Mouse (Mus musculus) cortical plate, adult 2 months (tissue): ENCODE measurements around the gene Unc5cl.

Experiments used
- CTCF ChIP-seq: fragments of 200-500 bp; IDR thresholded peaks from 2 replicates; pipeline ENCODE4 v1.5.1; 2011; ENCODE audit warnings: mild to moderate bottlenecking, control low read depth, low read length; ENCODE audit not compliant: insufficient read depth; ENCODE audit errors: extremely low read depth
- POLR2A ChIP-seq: fragments of 200-500 bp; IDR thresholded peaks from 2 replicates; pipeline ENCODE4 v1.6.1; 2011; ENCODE audit warnings: mild to moderate bottlenecking, low read length, control low read depth; ENCODE audit not compliant: insufficient read depth; ENCODE audit errors: extremely low read depth

DNA sequence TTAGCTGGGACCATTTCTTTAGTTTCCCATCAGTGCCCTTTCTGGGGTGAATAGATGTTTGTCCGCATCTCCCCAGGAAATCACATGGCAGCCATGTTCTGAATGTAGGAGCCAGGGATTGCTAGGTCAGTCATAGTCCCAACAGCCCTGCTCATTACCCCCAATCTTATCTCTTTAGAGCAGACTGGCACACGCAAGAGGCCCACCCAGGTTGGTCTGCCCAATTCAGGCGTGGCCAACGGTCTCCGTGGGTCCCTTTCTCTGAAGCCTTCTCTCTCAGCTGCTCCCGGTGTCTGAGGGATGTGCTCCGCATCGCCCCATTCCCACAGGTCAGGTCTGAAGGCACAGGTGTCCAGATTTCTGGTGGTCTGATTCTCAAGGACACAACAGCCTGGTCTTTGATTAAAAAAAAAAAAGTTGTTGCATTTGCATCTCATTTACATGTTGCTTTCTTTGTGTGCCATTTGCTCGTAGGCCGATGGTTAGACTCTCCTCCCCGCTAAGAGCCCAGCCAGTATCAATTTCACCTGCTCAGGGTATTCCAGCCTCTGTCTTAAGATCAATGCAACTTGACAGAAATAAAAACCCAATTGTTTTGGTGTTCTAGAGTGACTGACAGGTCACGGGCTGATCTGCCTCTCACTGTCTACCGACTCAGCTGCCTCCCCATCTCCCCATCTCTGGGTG is 3.9 kb upstream of the Unc5cl start:
- no peak for TF ChIP-seq CTCF
- TF ChIP-seq POLR2A, result no peak
